Mouse (Mus musculus) testis, adult 2 months (tissue): ENCODE results near the gene Trappc12.

Experiments used
- CTCF ChIP-seq: fragments of 200-500 bp; IDR thresholded peaks from 2 replicates; pipeline ENCODE4 v1.5.1; 2012; ENCODE audit warnings: low read depth, mild to moderate bottlenecking, inconsistent platforms, low read length, moderate library complexity; ENCODE audit not compliant: control insufficient read depth, insufficient read depth, insufficient replicate concordance
- POLR2A ChIP-seq: fragments of 200-500 bp; IDR thresholded peaks from 2 replicates; pipeline ENCODE4 v1.6.1; 2012; ENCODE audit warnings: low read depth, mild to moderate bottlenecking, inconsistent platforms, low read length, moderate library complexity; ENCODE audit not compliant: control insufficient read depth

- TF ChIP-seq CTCF: no peak
- TF ChIP-seq POLR2A: no peak
Measured at GRCm38 (mm10) chr12:28780180-28780579, 29.9 kb upstream of the Trappc12 start.
